ENCODE assay signal across 10 mouse cellular contexts in genomic region chr2:57256459-57256858, GRCm38 (mm10). TPM values are rescaled to one million over a fixed set of nuclear protein-coding genes. Genes with fewer than 3 reads are reported as not detected.
A peak's percentile ranks its signal among the peaks of the same experiment; 100 is the strongest.
DNase-seq lines count a peak whose midpoint lies in the region; ATAC-seq and TF ChIP-seq lines count a peak whose summit lies in the region.
"Had no signal": no experiment of that assay in that cellular context is flagged by ENCODE, and none has a peak within 500 bp of the region (broad histone marks: within the 10 kb centered on the region; RNA-seq: fewer than 3 reads in every experiment).

No protein-coding gene starts in this region.

- no peaks in the 10 kb centered on the region for H3K9me3 ChIP-seq in hindbrain, postnatal 0 days (ENCODE audit: low read length)
- no peaks in the 10 kb centered on the region for H3K9me3 ChIP-seq in hindbrain, embryonic 13.5 days
- H3K9me3 ChIP-seq: liver, embryonic 12.5 days had no signal

- no peaks in the 10 kb centered on the region for H3K36me3 ChIP-seq in hindbrain, postnatal 0 days (ENCODE audit: insufficient read depth, low read length)
- no peaks in the 10 kb centered on the region for H3K36me3 ChIP-seq in hindbrain, embryonic 13.5 days
- H3K36me3 ChIP-seq: liver, embryonic 12.5 days had no signal

- H3K4me2 ChIP-seq in hindbrain, postnatal 0 days (ENCODE audit: low read depth, low read length), result no peak overlapping the region
- H3K4me2 ChIP-seq in hindbrain, embryonic 13.5 days, result no peak overlapping the region
- H3K4me2 ChIP-seq: liver, embryonic 12.5 days had no signal

- no peak overlapping the region for H3K4me3 ChIP-seq in hindbrain, postnatal 0 days (ENCODE audit: low read length)
- H3K4me3 ChIP-seq in hindbrain, embryonic 13.5 days, result no peak overlapping the region
- H3K4me3 ChIP-seq: liver, embryonic 12.5 days had no signal

- H3K27ac ChIP-seq in hindbrain, postnatal 0 days, result no peak overlapping the region
- no peak overlapping the region for H3K27ac ChIP-seq in hindbrain, embryonic 13.5 days
- H3K27ac ChIP-seq: liver, embryonic 12.5 days had no signal

- DNase-seq in adrenal gland, postnatal 14 days, result peak; percentile 21
- DNase-seq in adrenal gland, postnatal 4 days (ENCODE audit: low spot score in 2 of 2), result no peak
- peak; percentile 60 for DNase-seq in hindbrain, postnatal 0 days (ENCODE audit: low spot score)
- DNase-seq in 416B (ENCODE audit: low read depth), result peak; percentile 33
- peak; percentile 50 for DNase-seq in cerebellum, adult 18-20 months
- DNase-seq in layer of hippocampus, adult 8-10 months (ENCODE audit: low spot score in 2 of 2), result no peak
- DNase-seq in left cerebral cortex, adult 8-10 months (ENCODE audit: low spot score in 2 of 2), result no peak
- DNase-seq: kidney, adult 8-10 months had no signal

- H3K9ac ChIP-seq in hindbrain, postnatal 0 days (replicated peaks; ENCODE audit: low read length), result no peak overlapping the region
- no peak overlapping the region for H3K9ac ChIP-seq in hindbrain, embryonic 13.5 days
- H3K9ac ChIP-seq: liver, embryonic 12.5 days had no signal

- H3K4me1 ChIP-seq in hindbrain, postnatal 0 days (ENCODE audit: insufficient read depth, low read length), result peaks cover 3% of the 10 kb centered on the region; the same call in 1 of the 2 replicates
- H3K4me1 ChIP-seq in hindbrain, embryonic 13.5 days (replicated peaks), result peaks cover 12% of the 10 kb centered on the region
- H3K4me1 ChIP-seq: liver, embryonic 12.5 days had no signal

- no peaks in the 10 kb centered on the region for H3K27me3 ChIP-seq in hindbrain, postnatal 0 days (ENCODE audit: insufficient read depth, low read length)
- no peaks in the 10 kb centered on the region for H3K27me3 ChIP-seq in hindbrain, embryonic 13.5 days
- H3K27me3 ChIP-seq: liver, embryonic 12.5 days had no signal

- WGBS in hindbrain, postnatal 0 days, result 14% methylated on average over 6 of the region's 6 CpGs
- WGBS in hindbrain, embryonic 13.5 days, result 14% methylated on average over 6 of the region's 6 CpGs

- peak; percentile 80 for ATAC-seq in hindbrain, postnatal 0 days
- ATAC-seq in hindbrain, embryonic 13.5 days (ENCODE audit: low FRiP score), result no peak
- ATAC-seq: liver, embryonic 12.5 days had no signal

- no peak for TF ChIP-seq CTCF in hindbrain, postnatal 0 days (IDR thresholded peaks at IDR 0.05; ENCODE audit: low read depth)

RNA-seq across cellular contexts. Expression of gene Gpd2, which starts 19.0 kb away (rescaled TPM):
- total RNA-seq in adrenal gland, postnatal 14 days (2021), result 220 and 223 TPM in 2 replicates
- 10 to 100 TPM; 25.1 to 32.7 TPM for total RNA-seq in adrenal gland, postnatal 4 days (2021)
- 38.8 and 55.3 TPM in 2 replicates for total RNA-seq in hindbrain, postnatal 0 days (2014; rRNA removed)
- 31.5 and 32.7 TPM in 2 replicates for polyA plus RNA-seq in hindbrain, postnatal 0 days (2015; fragmentation: Nextera tagmentation; extraction: Ambion mirVana)
- 15.3 and 16.5 TPM in 2 replicates for polyA plus RNA-seq in hindbrain, embryonic 13.5 days (2015; fragmentation: Nextera tagmentation; extraction: Ambion mirVana)
- 100 to 1,000 TPM; 120 to 148 (median 124) TPM for total RNA-seq in layer of hippocampus, adult 8-10 months (2022)
- 100 to 1,000 TPM in 2 of 4 experiments, 10 to 100 TPM in 2; 88.2 to 103 (median 100.0) TPM for total RNA-seq in left cerebral cortex, adult 8-10 months (2022)

Comparison
In these comparisons a context has a peak if more than half of its experiments do, and no peak if none do; other contexts are left out.
1. DNase-seq: peak in adrenal gland, postnatal 14 days (single experiment), hindbrain, postnatal 0 days (single experiment), 416B (single experiment) and cerebellum, adult 18-20 months (2 of 2); none in adrenal gland, postnatal 4 days (0 of 2), layer of hippocampus, adult 8-10 months (0 of 2) and left cerebral cortex, adult 8-10 months (0 of 2).